Mouse (Mus musculus): Measurements from ENCODE around the gene Rpusd4.

DNA sequence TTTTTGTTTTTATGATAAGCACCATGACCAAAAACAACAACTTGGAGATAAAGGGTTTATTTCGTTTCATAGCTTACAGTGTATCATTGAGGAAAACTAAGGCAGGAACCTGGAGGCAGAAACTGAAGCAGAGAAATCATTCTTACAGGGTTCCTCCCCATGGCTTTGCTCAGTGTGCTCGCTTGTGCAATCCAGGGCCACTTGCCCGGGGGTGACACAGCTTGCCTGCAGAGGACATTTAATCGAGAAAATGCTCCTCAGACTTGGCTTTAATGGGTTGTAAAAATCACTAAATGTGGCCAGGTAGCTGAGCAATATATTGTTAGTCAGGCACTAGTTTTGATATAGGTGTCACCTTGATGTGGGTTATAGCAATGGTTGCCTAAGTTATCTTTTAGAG is 10.8 kb downstream of the Rpusd4 start:
- TF ChIP-seq CTCF (IDR thresholded peaks at IDR 0.05; ENCODE audit: low read depth) (no peak), EP300 (IDR thresholded peaks at IDR 0.05; ENCODE audit: low read depth) (no peak)

Data from heart, postnatal 0 days (tissue).